Mouse (Mus musculus) mouse embryonic stem cell (cell line): Measurements from ENCODE around the gene Arhgef2.

Source experiments
- in situ Hi-C, 2 experiments: fragments of 300-500 bp; cut with MboI; formaldehyde crosslinking; loops; 1 replicate in 1 of 2; 3 replicates in 1 of 2; pipeline ENCODE4 v1.14.3; 2019 to 2020; ENCODE audit warnings: low sequenced_read_pairs in 2 of 2, low pct_unique_long_range_greater_than_20kb in 1 of 2, mixed read lengths in 1 of 2; ENCODE audit not compliant: unreplicated experiment in 1 of 2

Arhgef2 gene

DNA sequence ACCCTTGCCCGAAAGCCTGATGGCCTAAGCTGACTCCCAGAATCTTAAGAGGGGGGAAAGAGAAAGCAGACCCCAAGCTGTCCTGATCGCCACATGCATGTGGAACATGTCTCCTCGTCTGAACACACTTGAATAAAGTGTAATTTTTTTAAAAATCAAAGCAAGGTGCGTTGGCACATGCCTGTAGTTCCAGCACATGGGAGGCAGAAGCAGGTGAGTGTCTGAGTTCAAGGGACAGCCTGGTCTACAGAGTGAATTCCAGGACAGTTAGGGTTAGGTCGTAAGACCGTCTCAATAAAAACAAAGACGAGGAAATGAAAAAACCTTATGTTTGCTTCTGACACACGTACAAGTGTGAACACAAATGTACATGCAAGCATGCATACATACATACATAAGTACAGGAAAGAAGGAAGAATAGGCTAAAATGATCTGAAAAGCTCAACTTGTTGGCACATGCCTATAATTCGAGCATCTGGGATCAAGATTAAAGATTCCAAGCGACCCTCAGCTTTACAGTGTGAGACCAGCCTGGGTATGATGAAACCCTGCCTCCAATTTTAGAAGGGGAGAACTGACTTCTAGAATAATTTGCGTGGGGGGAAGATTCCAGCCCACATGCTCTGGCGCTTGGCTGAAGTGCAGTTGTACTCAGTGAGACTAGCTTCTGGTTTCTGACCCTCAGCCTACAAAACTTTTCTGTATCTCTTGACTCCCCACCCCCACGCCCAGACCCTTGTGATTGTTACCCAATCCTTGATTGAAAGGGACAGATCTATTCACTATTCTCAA, 45.1 kb downstream of the Arhgef2 start:
- in situ Hi-C loops = no loop called here

DNA sequence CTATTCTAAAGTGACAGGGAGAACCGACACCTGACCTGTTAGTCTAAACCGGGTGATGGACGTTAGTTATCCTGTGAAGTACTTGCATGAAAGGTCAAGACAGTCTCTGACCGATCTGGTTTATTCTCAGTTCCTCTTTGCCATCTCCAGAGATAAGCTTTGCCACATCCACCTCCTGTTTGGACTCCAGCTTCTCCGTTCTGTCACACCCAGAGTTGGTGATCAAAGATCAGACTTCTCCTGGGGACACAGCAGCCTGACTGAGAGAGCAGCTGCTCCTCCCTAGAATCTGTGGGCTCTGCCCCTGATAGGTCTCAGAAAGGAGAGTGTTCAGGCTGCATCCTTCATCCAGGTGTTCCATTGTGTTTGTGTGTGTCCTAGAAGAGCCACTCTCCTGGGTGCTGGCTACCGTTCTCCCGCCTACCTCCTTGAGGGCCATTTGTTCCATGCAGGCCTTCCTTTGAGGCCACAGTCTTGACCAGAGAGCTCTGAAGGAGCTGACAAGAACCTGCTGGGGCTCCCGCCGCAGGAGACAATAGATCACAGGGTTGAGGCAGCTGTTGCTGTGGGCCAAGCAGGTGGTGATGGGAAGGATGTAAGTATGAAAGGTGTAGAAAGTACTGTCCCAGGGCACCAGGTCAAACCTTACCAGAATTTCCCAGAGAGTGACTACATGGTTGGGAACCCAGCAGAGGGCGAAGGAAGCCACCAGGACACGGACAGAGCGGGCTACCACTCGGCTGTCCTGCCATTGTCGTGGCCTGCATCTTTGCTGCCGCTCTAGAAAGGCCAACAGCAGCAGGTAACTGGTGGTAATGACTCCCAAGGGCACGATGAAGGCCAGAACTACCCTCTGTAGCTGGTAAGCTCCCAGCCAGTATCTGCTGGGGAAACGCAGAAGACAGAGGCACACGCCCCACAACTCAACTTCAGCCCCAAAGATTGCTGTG, 46.2 kb downstream of the Arhgef2 start:
- in situ Hi-C loops = no loop called here

DNA sequence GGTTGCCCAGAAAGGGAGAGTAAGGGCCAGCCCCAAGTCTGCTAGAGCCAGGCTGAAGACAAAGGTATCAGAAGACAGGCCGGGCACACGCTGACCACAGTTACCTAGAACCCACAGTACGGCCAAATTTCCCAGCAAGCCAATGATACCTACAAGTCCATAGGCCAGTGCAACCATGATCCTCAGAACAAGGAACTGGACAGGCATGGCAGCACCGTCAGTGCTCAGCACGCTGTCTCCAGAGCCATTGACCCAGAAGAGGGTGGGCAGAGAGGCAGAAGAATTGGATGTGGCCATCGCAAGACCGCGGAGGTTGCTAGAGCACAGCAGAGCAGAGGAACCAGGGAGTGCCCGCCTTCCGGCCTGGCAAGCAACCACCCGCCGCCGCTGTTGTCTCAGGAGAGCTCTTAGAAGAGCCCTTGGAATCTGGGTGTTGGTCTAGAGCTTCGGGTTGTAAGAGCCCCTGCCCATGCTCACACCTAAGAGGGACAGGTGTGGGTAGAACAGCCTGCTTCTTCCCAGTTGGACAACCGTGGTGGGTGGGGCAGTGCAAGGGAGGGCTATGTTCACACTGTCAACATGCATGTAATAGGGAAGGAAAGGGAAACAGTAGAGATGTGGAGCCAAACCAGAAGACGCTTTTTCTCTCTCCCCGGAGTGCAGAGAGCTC, 47.2 kb downstream of the Arhgef2 start, which contains the start of gene Rxfp4:
TSS of gene Rxfp4 (minus strand) at position 297 of the 670 bp plus-strand sequence.
- in situ Hi-C loops = no loop called here

DNA sequence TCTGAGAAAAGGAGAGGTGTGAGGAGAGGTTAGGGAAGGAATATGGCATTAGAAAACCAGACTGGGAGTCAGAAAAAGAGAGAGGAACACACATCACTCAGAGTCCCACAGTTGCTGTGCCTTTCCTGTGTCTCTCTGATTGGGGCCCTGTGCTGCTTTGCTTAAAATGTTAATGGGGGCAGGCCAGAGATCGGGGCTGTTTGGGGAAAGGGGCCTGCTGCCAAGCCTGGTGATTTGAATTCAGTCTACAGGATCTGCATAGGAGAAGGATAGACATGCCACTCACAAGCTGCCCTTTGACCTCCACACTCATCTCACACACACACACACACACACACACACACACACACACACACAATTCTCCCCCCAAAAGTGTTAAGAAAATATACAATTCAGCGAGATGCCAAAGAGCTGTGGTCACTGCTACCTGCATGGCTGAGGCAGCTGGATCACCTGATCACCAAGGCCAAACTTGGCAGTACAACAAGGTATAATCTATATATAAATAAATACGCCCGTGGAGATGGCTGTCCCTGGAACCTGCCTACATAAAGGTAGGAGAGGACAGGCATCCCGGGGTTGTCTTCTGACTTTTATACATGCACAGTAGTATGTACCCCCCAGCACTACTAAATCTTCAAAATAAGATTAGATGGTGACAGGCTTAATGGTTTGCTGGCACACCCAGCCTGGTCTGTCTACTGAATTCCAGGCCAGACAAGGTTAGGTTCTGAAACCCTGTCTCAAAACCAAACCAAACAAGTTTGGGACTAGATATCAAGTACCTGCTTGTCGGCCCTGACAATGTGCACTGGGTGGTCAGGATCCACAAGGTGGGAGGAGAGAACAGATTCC, 48.0 kb downstream of the Arhgef2 start:
- in situ Hi-C loops = no loop called here

DNA sequence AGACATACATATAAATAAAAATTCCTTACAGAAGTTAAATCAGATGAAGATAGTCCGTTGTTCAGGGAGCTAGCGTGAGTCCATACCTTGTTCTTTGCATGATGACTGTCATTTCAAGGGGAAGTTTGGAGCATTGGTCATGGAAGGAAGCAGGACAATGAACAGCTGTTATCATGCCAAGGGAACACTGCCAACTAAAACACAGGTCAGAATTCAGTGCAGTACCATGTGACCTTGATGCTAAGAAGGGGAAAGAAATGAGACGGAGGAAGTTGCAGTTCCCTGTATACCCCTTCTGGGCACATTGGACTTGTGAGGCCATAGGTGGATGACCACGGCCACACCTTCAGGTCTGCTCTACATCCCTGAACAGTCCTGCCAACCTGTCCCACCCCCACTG, 48.9 kb downstream of the Arhgef2 start:
- in situ Hi-C loops = no loop called here

DNA sequence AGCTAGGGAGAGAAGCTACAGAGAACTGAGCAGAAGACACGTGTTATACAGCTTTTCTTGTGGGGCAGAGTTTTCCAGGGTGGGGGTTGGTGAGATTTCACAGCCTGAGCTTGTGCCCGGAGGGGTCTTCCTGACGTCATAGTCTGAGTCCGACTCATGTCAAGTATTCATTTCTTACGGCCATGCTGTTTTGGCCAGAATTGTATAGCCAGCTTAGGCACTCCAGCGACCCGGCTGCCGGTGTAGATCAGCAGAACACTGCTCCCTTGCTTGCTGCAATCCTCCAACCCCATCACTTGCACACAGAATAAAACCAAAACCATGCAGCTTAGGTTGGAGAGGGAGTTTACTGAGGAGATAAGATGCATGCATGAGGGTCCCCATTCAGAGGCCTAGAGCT, 49.9 kb downstream of the Arhgef2 start:
- in situ Hi-C loops = no loop called here

DNA sequence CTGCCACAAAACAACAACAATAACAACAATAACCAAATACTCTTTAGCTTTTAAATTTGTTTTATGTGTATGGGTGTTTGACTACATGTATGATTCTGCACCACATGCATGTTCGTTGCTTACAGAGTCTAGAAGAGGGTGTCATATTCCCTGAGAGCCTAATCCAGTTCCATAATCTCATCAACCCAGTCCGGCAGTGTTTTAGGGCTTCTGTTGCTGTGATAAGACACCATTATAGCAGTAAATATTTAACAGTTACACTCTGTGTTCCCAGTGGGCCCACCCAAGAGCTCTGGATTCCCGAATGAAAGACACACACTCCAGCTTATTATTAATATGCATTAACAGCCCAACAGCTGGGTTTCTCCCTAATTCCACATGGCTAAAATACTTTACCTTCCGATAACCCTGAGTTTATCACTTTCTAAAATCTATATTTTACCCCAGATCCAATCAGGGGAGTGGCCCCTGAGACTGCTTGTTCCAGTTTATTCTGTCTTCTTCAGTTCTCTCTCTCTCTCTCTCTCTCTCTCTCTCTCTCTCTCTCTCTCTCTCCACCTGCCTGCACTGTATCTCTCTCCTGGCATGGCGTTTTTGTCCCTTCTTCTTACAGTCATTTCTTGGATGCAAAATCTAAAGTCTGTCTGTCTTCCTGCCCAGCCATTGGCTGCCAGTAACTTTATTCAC, 52.8 kb downstream of the Arhgef2 start:
- in situ Hi-C loops = no loop called here

DNA sequence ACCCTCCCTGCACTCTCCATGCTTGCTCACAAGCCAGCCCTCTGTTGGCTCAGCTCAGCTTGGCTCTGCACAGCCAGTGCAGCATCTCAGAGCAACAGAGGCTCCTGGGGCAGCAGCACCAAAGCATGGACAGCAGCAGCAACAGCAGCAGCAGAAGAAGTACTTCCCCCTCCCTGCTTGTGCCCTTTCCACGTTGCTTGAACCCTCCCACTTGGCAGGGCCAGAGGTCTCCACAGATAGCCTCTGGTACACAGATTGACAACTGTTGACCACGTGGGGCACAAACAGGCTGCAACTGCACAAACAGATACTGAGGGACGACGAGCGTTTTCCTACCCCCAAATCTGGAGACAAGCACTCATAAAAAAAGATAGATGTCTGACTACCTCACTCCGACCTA, 54.0 kb downstream of the Arhgef2 start:
- in situ Hi-C loops = no loop called here

DNA sequence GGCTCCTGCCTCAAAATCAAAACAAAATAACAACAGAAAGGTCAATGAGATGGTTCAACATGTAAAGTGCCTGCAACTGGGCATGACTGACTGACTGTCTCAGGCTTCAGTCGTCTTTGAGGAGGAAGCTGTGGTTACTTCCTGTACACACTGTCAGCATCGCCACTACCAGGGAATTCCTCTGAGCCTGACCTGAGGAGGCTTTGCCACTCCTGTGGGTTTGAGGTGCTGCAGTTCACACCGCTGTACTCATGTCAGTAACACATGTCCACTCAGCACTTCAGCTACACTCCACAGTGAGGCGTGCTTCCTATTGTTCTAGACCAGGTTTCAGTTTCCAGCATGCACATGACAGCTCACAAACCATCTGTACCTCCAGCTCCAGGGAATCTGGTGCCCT, 58.3 kb downstream of the Arhgef2 start:
- in situ Hi-C loops = no loop called here

DNA sequence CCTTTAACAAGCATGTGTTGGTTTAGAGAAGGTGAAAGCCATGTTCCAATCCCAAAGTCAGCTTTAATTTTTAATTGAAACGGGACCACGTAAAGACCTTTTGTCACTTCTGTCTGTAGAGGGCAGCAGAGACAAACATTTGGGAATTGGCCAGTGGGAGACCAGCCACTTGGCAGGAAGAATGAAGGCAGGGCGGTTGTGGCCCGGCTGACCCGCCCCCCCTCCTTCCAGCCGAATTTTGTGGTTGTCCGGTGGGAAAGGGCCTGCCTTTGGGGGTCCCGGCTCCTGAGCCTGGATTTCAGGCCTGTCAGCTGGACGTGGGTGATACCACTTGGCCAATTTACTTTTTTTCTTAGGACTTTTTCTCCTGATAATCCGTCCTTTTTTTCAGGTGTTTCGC, 71.6 kb downstream of the Arhgef2 start:
- in situ Hi-C loops = loop anchor here in 1 of 2 experiments (5.0 kb wide), 1 partner anchor 75 kb away; no protein-coding TSS in a partner anchor

DNA sequence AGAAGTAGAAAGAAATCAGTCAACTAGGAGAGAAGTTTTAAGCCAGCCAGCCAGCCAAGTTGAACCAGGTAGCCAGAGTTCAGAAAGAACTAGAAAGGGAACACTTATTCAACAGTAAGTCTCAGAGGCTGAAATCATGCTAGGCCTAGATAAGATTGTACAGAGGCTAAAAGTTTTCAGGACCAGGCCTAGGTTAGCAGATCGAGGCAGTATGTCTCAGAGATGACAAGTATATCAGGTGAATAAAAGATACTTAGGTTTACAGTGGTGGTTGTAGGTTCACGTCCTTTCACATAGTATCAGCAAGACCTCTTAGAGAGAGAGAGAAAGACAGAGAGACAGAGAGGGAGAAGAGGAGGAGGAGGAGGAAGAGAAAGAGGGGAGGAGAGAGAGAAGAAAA, 78.0 kb downstream of the Arhgef2 start:
- in situ Hi-C loops = no loop called here

DNA sequence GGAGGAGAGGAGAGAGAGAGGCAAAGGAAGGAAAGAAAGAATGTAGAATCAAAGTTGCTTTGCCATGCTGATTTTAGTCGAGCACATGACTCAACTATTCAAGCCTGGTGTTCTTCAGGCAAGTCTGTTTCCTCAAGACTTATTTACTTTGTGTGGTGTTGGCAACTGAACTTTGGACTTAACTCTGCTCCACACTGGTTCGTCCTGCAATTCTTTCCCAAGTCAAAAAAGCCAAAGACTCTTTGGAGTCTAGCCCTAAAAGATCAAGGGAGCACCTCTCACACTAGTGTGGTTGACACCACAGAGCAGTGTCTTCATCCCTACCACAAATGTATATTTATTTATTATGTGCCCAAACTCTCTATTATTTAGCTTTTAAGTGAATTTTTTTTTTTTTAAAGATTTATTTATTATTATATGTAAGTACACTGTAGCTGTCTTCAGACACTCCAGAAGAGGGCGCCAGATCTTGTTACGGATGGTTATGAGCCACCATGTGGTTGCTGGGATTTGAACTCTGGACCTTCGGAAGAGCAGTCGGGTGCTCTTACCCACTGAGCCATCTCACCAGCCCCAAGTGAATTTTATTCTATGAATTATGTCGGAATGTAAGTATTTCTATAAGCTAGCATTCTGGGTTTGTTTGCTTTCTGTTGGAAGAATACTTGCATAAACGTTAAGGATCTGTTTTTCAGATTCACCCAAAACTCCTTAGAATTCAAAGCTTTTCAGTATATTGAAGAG, 78.6 kb downstream of the Arhgef2 start:
- in situ Hi-C loops = no loop called here

DNA sequence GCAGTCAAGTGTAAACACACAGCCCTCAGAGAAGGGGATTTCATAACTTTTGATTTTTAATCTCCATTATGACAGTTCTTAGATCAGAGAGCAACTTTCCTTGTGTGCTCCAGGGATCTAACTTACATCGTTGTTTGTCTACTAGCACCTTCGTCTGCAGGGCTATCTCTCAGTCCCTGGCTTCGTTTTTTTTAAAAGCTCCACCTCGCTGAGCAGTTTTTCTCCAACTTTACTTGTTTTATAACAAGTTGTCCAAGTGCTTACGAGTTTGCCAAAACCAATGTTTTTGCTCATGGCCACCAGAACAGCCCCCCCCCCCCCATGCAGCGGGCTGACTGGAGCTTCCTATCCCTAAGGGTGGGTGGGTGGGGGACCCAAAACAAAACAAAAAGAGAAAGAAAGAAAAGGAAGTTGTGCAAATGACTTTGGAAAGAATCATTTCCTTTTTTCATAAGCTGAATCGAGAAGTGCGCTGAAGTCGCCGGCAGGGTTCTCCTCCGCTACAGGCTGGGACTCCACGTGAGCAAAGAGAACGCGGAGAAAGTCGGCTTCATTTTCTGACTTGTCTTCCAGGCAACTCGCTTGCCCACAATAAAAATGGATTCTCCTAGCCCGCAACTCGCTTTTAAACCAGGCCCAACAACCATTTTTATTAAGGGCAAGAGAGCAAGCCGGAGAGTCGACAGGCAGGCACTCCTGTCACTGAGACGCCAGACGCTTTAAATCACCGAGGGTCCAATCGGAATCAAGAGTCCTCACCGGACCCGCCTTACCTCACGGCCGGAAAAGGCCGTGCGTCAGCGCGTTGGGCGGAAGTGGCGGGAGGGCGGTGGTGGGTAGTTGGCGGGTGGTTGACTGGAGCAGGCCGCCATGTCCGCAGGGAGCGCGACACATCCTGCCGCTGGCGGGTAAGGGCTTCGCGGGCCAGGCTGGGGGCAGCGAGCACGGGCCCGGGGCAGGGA, 79.5 kb downstream of the Arhgef2 start, which contains the start of gene Khdc4:
TSS of gene Khdc4 (plus strand) at position 824 of the 962 bp plus-strand sequence.
- in situ Hi-C loops = no loop called here

DNA sequence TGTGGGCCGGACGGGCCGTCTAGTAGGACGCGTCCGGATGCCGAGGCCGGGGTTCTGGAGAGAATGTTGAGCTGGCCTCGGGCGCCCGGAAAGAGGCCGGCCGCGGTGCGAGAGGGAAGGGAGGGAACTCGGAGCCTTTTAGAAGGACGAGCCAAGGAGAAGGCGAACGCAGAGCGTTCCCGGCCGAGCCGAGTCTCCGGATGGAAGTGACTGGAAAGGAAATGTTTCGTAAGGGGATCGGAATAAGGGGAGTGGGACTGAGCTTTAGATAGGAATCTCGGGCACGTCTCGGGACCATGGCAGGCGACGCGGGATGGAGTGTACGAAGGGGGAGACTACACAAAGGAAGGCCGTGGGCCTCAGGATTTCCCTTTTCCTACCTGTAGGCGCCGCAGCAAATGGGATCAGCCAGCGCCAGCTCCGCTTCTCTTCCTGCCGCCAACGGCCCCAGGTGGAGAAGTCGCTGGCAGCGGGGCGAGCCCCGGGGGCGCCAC, 80.2 kb downstream of the Arhgef2 start:
- in situ Hi-C loops = no loop called here

DNA sequence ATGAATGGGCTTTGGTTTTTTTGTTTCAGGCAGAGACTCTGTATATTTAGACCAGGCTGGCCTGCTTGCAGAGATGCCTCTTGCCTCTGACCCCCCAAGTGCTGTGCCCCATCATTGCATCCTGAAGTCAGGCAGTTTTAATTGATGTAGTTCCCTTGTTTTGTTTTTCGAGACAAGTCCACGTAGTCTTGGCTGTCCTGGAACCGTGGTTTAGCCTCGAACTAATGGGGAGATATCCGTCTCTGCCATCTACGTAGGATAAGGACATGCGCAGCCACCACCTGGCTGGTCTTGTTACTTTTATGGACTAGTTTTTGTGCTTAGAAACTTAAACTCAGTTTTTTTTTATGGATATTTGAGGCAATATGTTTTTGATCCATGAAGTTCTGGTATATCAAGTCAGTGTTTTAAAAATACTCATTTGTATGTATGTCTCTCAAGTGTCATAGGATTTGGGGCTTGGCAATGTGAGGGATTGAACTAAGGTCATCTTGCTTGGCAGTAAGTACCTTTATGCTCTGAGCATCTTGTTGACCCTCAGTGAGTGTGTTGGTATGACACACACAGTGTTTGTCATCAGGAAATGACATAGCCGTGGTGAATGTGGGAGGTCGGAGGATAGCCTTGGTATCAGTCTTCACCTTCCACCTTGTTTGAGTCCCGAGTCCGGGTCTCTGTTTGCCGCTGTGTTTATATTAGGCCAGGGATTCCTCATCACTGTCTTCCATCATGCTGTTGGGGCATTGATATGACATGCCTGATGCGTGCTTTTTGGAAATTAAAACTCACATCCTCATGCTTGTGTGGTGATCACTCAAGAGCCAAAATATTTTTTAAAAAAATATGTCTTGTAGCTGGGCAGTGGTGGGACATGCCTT, 81.2 kb downstream of the Arhgef2 start:
- in situ Hi-C loops = no loop called here
